Mouse (Mus musculus) ES-CJ7 (cell line): ENCODE data around the gene Stx8.
A peak's percentile ranks its signal among the peaks of the same experiment; 100 is the strongest.

Source experiments
- DNase-seq: peaks from one replicate; pipeline ENCODE4 v3.0.0; 2011; ENCODE audit warnings: low read depth, low spot score

Gene Stx8

GRCm38 (mm10) chr11:67965905-67966878 is at the start of gene Stx8:
TSS of gene Stx8 (plus strand) at chr11:67966193.
- DNase-seq: peak; percentile 88

- no peak for DNase-seq
Measured at GRCm38 (mm10) chr11:67917126-67917525, 48.9 kb upstream of the Stx8 start.

GRCm38 (mm10) chr11:67919593-67919992 is 46.4 kb upstream of the Stx8 start:
- DNase-seq: no peak

- DNase-seq: no peak
Measured at GRCm38 (mm10) chr11:67920226-67920960, 45.6 kb upstream of the Stx8 start.

- DNase-seq: peak; percentile 77
Measured at GRCm38 (mm10) chr11:67921091-67921826, 44.7 kb upstream of the Stx8 start.

- DNase-seq: peak; percentile 68
Measured at GRCm38 (mm10) chr11:67921827-67922754, 43.9 kb upstream of the Stx8 start, which contains the start of gene Usp43. TSS of gene Usp43 (minus strand) at chr11:67922153.

- peak; percentile 86 for DNase-seq
Measured at GRCm38 (mm10) chr11:67922755-67923125, 43.3 kb upstream of the Stx8 start.

- peak; percentile 33 for DNase-seq
Measured at GRCm38 (mm10) chr11:67923720-67924119, 42.3 kb upstream of the Stx8 start.

GRCm38 (mm10) chr11:67925000-67925399 is 41.0 kb upstream of the Stx8 start:
- no peak for DNase-seq

- peak; percentile 64 for DNase-seq
Measured at GRCm38 (mm10) chr11:67926348-67927055, 39.5 kb upstream of the Stx8 start.

GRCm38 (mm10) chr11:67932156-67932555 is 33.8 kb upstream of the Stx8 start:
- DNase-seq: peak; percentile 26

- no peak for DNase-seq
Measured at GRCm38 (mm10) chr11:67948229-67948628, 17.8 kb upstream of the Stx8 start.

- DNase-seq: no peak
Measured at GRCm38 (mm10) chr11:67949475-67949874, 16.5 kb upstream of the Stx8 start.

- no peak for DNase-seq
Measured at GRCm38 (mm10) chr11:67953604-67954003, 12.4 kb upstream of the Stx8 start.

GRCm38 (mm10) chr11:67954413-67954812 is 11.6 kb upstream of the Stx8 start:
- DNase-seq: no peak

- DNase-seq: peak; percentile 83
Measured at GRCm38 (mm10) chr11:67964110-67964509, 1.9 kb upstream of the Stx8 start.

GRCm38 (mm10) chr11:67965242-67965883 is 630 bp upstream of the Stx8 start, which contains the start of gene Cfap52:
TSS of gene Cfap52 (minus strand) at chr11:67965651.
- peak; percentile 92 for DNase-seq

- no peak for DNase-seq
Measured at GRCm38 (mm10) chr11:67967831-67968230, 1.8 kb downstream of the Stx8 start.

- DNase-seq: no peak
Measured at GRCm38 (mm10) chr11:67972606-67973005, 6.6 kb downstream of the Stx8 start.
